Mouse (Mus musculus): ENCODE measurements around the gene Camsap3. TPM values are rescaled to one million over a fixed set of nuclear protein-coding genes. Genes with fewer than 3 reads are reported as not detected.

Gene Camsap3
- polyA plus RNA-seq, 1 experiment from 2014 or later, result 25.9 TPM

- no peak overlapping the region for H3K4me3 ChIP-seq (ENCODE audit: low read depth, low read length)
- ATAC-seq (no peak), DNase-seq (ENCODE audit: low spot score) (no peak)
- H3K9me3 ChIP-seq (replicated peaks; ENCODE audit: control insufficient read depth, low read length), result no peaks in the 10 kb centered on the region
- H3K4me1 ChIP-seq (ENCODE audit: control insufficient read depth, insufficient read depth, low read length), result no peaks in the 10 kb centered on the region
- H3K27ac ChIP-seq (ENCODE audit: low read depth, low read length), result no peak overlapping the region
- no peak overlapping the region for H3K9ac ChIP-seq (ENCODE audit: low read length)
- no peak overlapping the region for H3K4me2 ChIP-seq (ENCODE audit: low read length)
- no peaks in the 10 kb centered on the region for H3K27me3 ChIP-seq (replicated peaks; ENCODE audit: control insufficient read depth, insufficient read depth, low read length)
- H3K36me3 ChIP-seq (ENCODE audit: control insufficient read depth, insufficient read depth, low read length), result peaks cover 4% of the 10 kb centered on the region; the same call in 1 of the 2 replicates
- 69% methylated on average over 3 of the region's 3 CpGs for WGBS
Observed at GRCm38 (mm10) chr8:3593470-3593869, 6.4 kb downstream of the Camsap3 start.

- Histone ChIP-seq H3K9me3 (replicated peaks; ENCODE audit: control insufficient read depth, low read length) (no peaks in the 10 kb centered on the region), H3K36me3 (ENCODE audit: control insufficient read depth, insufficient read depth, low read length) (peaks cover 14% of the 10 kb centered on the region), H3K9ac (ENCODE audit: low read length) (no peak overlapping the region), H3K27ac (ENCODE audit: low read depth, low read length) (no peak overlapping the region), H3K4me2 (ENCODE audit: low read length) (no peak overlapping the region), H3K27me3 (replicated peaks; ENCODE audit: control insufficient read depth, insufficient read depth, low read length) (no peaks in the 10 kb centered on the region), H3K4me3 (ENCODE audit: low read depth, low read length) (no peak overlapping the region), H3K4me1 (ENCODE audit: control insufficient read depth, insufficient read depth, low read length) (no peaks in the 10 kb centered on the region)
- ATAC-seq, result no peak
- WGBS, result 97% methylated on average over 2 of the region's 2 CpGs
- DNase-seq (ENCODE audit: low spot score), result no peak
Observed at GRCm38 (mm10) chr8:3594466-3594865, 7.4 kb downstream of the Camsap3 start.

GRCm38 (mm10) chr8:3598054-3598453, 11.0 kb downstream of the Camsap3 start:
- H3K9me3 ChIP-seq (replicated peaks; ENCODE audit: control insufficient read depth, low read length), result no peaks in the 10 kb centered on the region
- no peak overlapping the region for H3K4me2 ChIP-seq (ENCODE audit: low read length)
- ATAC-seq (no peak), DNase-seq (ENCODE audit: low spot score) (no peak)
- H3K27ac ChIP-seq (ENCODE audit: low read depth, low read length), result no peak overlapping the region
- no peaks in the 10 kb centered on the region for H3K4me1 ChIP-seq (ENCODE audit: control insufficient read depth, insufficient read depth, low read length)
- no peak overlapping the region for H3K9ac ChIP-seq (ENCODE audit: low read length)
- H3K36me3 ChIP-seq (ENCODE audit: control insufficient read depth, insufficient read depth, low read length), result peaks cover 43% of the 10 kb centered on the region
- no peak overlapping the region for H3K4me3 ChIP-seq (ENCODE audit: low read depth, low read length)
- WGBS, result 89% methylated on average over 3 of the region's 3 CpGs
- no peaks in the 10 kb centered on the region for H3K27me3 ChIP-seq (replicated peaks; ENCODE audit: control insufficient read depth, insufficient read depth, low read length)

GRCm38 (mm10) chr8:3599219-3599618, 12.1 kb downstream of the Camsap3 start:
- Histone ChIP-seq H3K4me3 (ENCODE audit: low read depth, low read length) (no peak overlapping the region), H3K9ac (ENCODE audit: low read length) (no peak overlapping the region), H3K4me1 (ENCODE audit: control insufficient read depth, insufficient read depth, low read length) (no peaks in the 10 kb centered on the region), H3K27ac (ENCODE audit: low read depth, low read length) (no peak overlapping the region), H3K4me2 (ENCODE audit: low read length) (no peak overlapping the region), H3K9me3 (replicated peaks; ENCODE audit: control insufficient read depth, low read length) (no peaks in the 10 kb centered on the region), H3K36me3 (ENCODE audit: control insufficient read depth, insufficient read depth, low read length) (peaks cover 54% of the 10 kb centered on the region), H3K27me3 (replicated peaks; ENCODE audit: control insufficient read depth, insufficient read depth, low read length) (no peaks in the 10 kb centered on the region)
- WGBS, result 85% methylated on average over 1 of the region's 1 CpGs
- DNase-seq (ENCODE audit: low spot score) (no peak), ATAC-seq (no peak)

GRCm38 (mm10) chr8:3600401-3600800, 13.3 kb downstream of the Camsap3 start:
- DNase-seq (ENCODE audit: low spot score) (no peak), ATAC-seq (no peak)
- Histone ChIP-seq H3K36me3 (ENCODE audit: control insufficient read depth, insufficient read depth, low read length) (peaks cover 62% of the 10 kb centered on the region), H3K27me3 (replicated peaks; ENCODE audit: control insufficient read depth, insufficient read depth, low read length) (no peaks in the 10 kb centered on the region), H3K4me2 (ENCODE audit: low read length) (no peak overlapping the region), H3K9me3 (replicated peaks; ENCODE audit: control insufficient read depth, low read length) (no peaks in the 10 kb centered on the region), H3K9ac (ENCODE audit: low read length) (no peak overlapping the region), H3K4me3 (ENCODE audit: low read depth, low read length) (no peak overlapping the region), H3K4me1 (ENCODE audit: control insufficient read depth, insufficient read depth, low read length) (no peaks in the 10 kb centered on the region), H3K27ac (ENCODE audit: low read depth, low read length) (no peak overlapping the region)
- WGBS, result 90% methylated on average over 6 of the region's 6 CpGs

GRCm38 (mm10) chr8:3603439-3603838, 16.3 kb downstream of the Camsap3 start:
- no peak for ATAC-seq
- Histone ChIP-seq H3K36me3 (ENCODE audit: control insufficient read depth, insufficient read depth, low read length) (peaks cover 86% of the 10 kb centered on the region), H3K4me1 (ENCODE audit: control insufficient read depth, insufficient read depth, low read length) (no peaks in the 10 kb centered on the region), H3K9me3 (replicated peaks; ENCODE audit: control insufficient read depth, low read length) (no peaks in the 10 kb centered on the region), H3K4me2 (ENCODE audit: low read length) (no peak overlapping the region), H3K27ac (ENCODE audit: low read depth, low read length) (no peak overlapping the region), H3K27me3 (replicated peaks; ENCODE audit: control insufficient read depth, insufficient read depth, low read length) (no peaks in the 10 kb centered on the region), H3K9ac (ENCODE audit: low read length) (no peak overlapping the region), H3K4me3 (ENCODE audit: low read depth, low read length) (no peak overlapping the region)
- 81% methylated on average over 13 of the region's 13 CpGs for WGBS
- no peak for DNase-seq (ENCODE audit: low spot score)

GRCm38 (mm10) chr8:3606593-3606992, 19.5 kb downstream of the Camsap3 start:
- ATAC-seq, result no peak
- no peak overlapping the region for H3K27ac ChIP-seq (ENCODE audit: low read depth, low read length)

GRCm38 (mm10) chr8:3607822-3608221, 20.7 kb downstream of the Camsap3 start:
- DNase-seq (ENCODE audit: low spot score), result no peak
- no peak overlapping the region for H3K4me2 ChIP-seq (ENCODE audit: low read length)
- ATAC-seq, result no peak
- no peak overlapping the region for H3K9ac ChIP-seq (ENCODE audit: low read length)
- H3K27me3 ChIP-seq (replicated peaks; ENCODE audit: control insufficient read depth, insufficient read depth, low read length), result no peaks in the 10 kb centered on the region
- H3K4me1 ChIP-seq (ENCODE audit: control insufficient read depth, insufficient read depth, low read length), result no peaks in the 10 kb centered on the region
- no peaks in the 10 kb centered on the region for H3K9me3 ChIP-seq (replicated peaks; ENCODE audit: control insufficient read depth, low read length)
- WGBS, result 87% methylated on average over 7 of the region's 7 CpGs
- no peak overlapping the region for H3K27ac ChIP-seq (ENCODE audit: low read depth, low read length)
- no peak overlapping the region for H3K4me3 ChIP-seq (ENCODE audit: low read depth, low read length)
- H3K36me3 ChIP-seq (ENCODE audit: control insufficient read depth, insufficient read depth, low read length), result peaks cover 92% of the 10 kb centered on the region

More at GRCm38 (mm10) chr8:3606593-3606992, 19.5 kb downstream of the Camsap3 start:
- Histone ChIP-seq H3K9me3 (replicated peaks; ENCODE audit: control insufficient read depth, low read length) (no peaks in the 10 kb centered on the region), H3K4me3 (ENCODE audit: low read depth, low read length) (no peak overlapping the region), H3K27me3 (replicated peaks; ENCODE audit: control insufficient read depth, insufficient read depth, low read length) (no peaks in the 10 kb centered on the region), H3K9ac (ENCODE audit: low read length) (no peak overlapping the region), H3K4me1 (ENCODE audit: control insufficient read depth, insufficient read depth, low read length) (no peaks in the 10 kb centered on the region), H3K4me2 (ENCODE audit: low read length) (no peak overlapping the region), H3K36me3 (ENCODE audit: control insufficient read depth, insufficient read depth, low read length) (peaks cover 92% of the 10 kb centered on the region)
- DNase-seq (ENCODE audit: low spot score), result no peak
- WGBS, result 89% methylated on average over 16 of the region's 16 CpGs

GRCm38 (mm10) chr8:3609046-3609815, 22.1 kb downstream of the Camsap3 start:
- ATAC-seq, result no peak
- no peak overlapping the region for H3K4me2 ChIP-seq (ENCODE audit: low read length)
- WGBS, result 88% methylated on average over 12 of the region's 12 CpGs
- H3K4me3 ChIP-seq (ENCODE audit: low read depth, low read length), result no peak overlapping the region
- H3K9me3 ChIP-seq (replicated peaks; ENCODE audit: control insufficient read depth, low read length), result no peaks in the 10 kb centered on the region
- H3K36me3 ChIP-seq (ENCODE audit: control insufficient read depth, insufficient read depth, low read length), result peaks cover 92% of the 10 kb centered on the region
- no peaks in the 10 kb centered on the region for H3K27me3 ChIP-seq (replicated peaks; ENCODE audit: control insufficient read depth, insufficient read depth, low read length)
- H3K9ac ChIP-seq (ENCODE audit: low read length), result no peak overlapping the region
- no peak for DNase-seq (ENCODE audit: low spot score)
- no peaks in the 10 kb centered on the region for H3K4me1 ChIP-seq (ENCODE audit: control insufficient read depth, insufficient read depth, low read length)
- no peak overlapping the region for H3K27ac ChIP-seq (ENCODE audit: low read depth, low read length)

Data from forebrain, embryonic 14.5 days (tissue).